ENCODE assay signal across 11 mouse cellular contexts in the genomic region with DNA sequence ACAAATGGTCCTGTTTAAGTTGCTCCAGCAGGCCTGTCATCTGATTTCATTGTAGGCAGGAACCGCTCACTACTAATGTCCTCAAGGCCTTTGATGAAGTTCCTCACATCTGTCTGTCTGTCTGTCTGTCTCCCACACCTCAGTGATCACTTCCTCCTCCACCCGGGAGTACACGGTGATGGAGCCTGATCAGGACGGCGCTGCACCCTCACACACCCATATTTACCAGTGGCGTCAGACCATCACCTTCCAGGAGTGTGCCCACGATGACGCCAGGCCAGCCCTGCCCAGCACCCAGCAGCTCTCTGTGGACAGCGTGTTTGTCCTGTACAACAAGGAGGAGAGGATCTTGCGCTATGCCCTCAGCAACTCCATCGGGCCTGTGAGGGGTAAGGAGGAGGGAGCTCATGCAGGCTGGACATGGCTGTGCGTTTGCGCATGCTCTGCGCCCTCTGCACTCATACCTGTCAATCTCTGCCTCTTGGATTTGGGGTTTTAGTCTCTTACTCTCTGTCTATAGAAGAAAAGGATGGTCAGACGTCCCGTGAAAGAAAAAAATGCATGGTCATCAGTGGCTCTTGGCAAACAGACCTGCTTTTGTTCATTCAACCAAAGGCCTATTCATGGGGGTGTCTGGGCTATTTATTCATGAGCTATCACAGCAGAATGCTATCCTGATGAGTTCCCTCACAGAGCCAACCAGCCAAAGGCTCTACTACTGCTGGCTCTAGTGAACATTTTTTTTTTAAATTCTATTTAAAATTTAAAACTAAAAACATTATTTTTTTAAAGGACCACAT. TPM values are rescaled to one million over a fixed set of nuclear protein-coding genes. Genes with fewer than 3 reads are reported as not detected.
A peak's percentile ranks its signal among the peaks of the same experiment; 100 is the strongest.
DNase-seq lines count a peak whose midpoint lies in the region; ATAC-seq and TF ChIP-seq lines count a peak whose summit lies in the region.
"Had no signal": no experiment of that assay in that cellular context is flagged by ENCODE, and none has a peak within 500 bp of the region (broad histone marks: within the 10 kb centered on the region; RNA-seq: fewer than 3 reads in every experiment).

No protein-coding gene starts in this region.

- POLR2A ChIA-PET in Patski (lab: Charles Lee) = no interaction called here

- no peak overlapping the region for H3K4me3 ChIP-seq in forebrain, embryonic 12.5 days (replicated peaks)
- no peak overlapping the region for H3K4me3 ChIP-seq in forebrain, embryonic 14.5 days (ENCODE audit: low read depth, low read length)
- H3K4me3 ChIP-seq in hindbrain, embryonic 10.5 days = peak overlapping the region; percentile 22; the same call in 1 of the 2 replicates
- no peak overlapping the region for H3K4me3 ChIP-seq in midbrain, embryonic 16.5 days (ENCODE audit: low read depth, low read length)
- no peak overlapping the region for H3K4me3 ChIP-seq in liver, embryonic 11.5 days (ENCODE audit: low read depth, low read length)
- H3K4me3 ChIP-seq in liver, embryonic 12.5 days = no peak overlapping the region
- H3K4me3 ChIP-seq: left cerebral cortex, adult 2 months had no signal

- H3K9ac ChIP-seq in forebrain, embryonic 12.5 days = no peak overlapping the region
- H3K9ac ChIP-seq in forebrain, embryonic 14.5 days (ENCODE audit: low read length) = no peak overlapping the region
- H3K9ac ChIP-seq in midbrain, embryonic 16.5 days (ENCODE audit: low read depth, low read length) = no peak overlapping the region
- no peak overlapping the region for H3K9ac ChIP-seq in liver, embryonic 11.5 days (ENCODE audit: low read depth, low read length)
- H3K9ac ChIP-seq in liver, embryonic 12.5 days = no peak overlapping the region

- no peak overlapping the region for H3K27ac ChIP-seq in forebrain, embryonic 12.5 days
- no peak overlapping the region for H3K27ac ChIP-seq in forebrain, embryonic 14.5 days (ENCODE audit: low read depth, low read length)
- peak overlapping the region; percentile 84 for H3K27ac ChIP-seq in hindbrain, embryonic 10.5 days
- H3K27ac ChIP-seq in midbrain, embryonic 16.5 days (ENCODE audit: low read length) = no peak overlapping the region
- H3K27ac ChIP-seq in liver, embryonic 11.5 days (ENCODE audit: low read depth, low read length) = no peak overlapping the region
- H3K27ac ChIP-seq in liver, embryonic 12.5 days = no peak overlapping the region
- H3K27ac ChIP-seq: left cerebral cortex, adult 2 months had no signal

- H3K27me3 ChIP-seq in forebrain, embryonic 12.5 days = no peaks in the 10 kb centered on the region
- H3K27me3 ChIP-seq in forebrain, embryonic 14.5 days (replicated peaks; ENCODE audit: control insufficient read depth, insufficient read depth, low read length) = no peaks in the 10 kb centered on the region
- H3K27me3 ChIP-seq in Patski = no peaks in the 10 kb centered on the region
- no peaks in the 10 kb centered on the region for H3K27me3 ChIP-seq in hindbrain, embryonic 10.5 days (ENCODE audit: insufficient read depth, poor library complexity, severe bottlenecking)
- no peaks in the 10 kb centered on the region for H3K27me3 ChIP-seq in midbrain, embryonic 16.5 days (ENCODE audit: control insufficient read depth, insufficient read depth, low read depth, low read length)
- no peaks in the 10 kb centered on the region for H3K27me3 ChIP-seq in liver, embryonic 11.5 days (replicated peaks; ENCODE audit: control insufficient read depth, insufficient read depth, low read length)
- H3K27me3 ChIP-seq in liver, embryonic 12.5 days (replicated peaks) = no peaks in the 10 kb centered on the region

- H3K36me3 ChIP-seq in forebrain, embryonic 12.5 days (replicated peaks) = no peaks in the 10 kb centered on the region
- no peaks in the 10 kb centered on the region for H3K36me3 ChIP-seq in forebrain, embryonic 14.5 days (ENCODE audit: control insufficient read depth, insufficient read depth, low read length)
- no peaks in the 10 kb centered on the region for H3K36me3 ChIP-seq in hindbrain, embryonic 10.5 days
- no peaks in the 10 kb centered on the region for H3K36me3 ChIP-seq in midbrain, embryonic 16.5 days (ENCODE audit: control insufficient read depth, insufficient read depth, low read length)
- H3K36me3 ChIP-seq in liver, embryonic 11.5 days (ENCODE audit: control insufficient read depth, insufficient read depth, low read length) = peaks cover 2% of the 10 kb centered on the region; the same call in 1 of the 2 replicates
- peaks cover 13% of the 10 kb centered on the region for H3K36me3 ChIP-seq in liver, embryonic 12.5 days

- no peak overlapping the region for H3K4me2 ChIP-seq in forebrain, embryonic 12.5 days
- no peak overlapping the region for H3K4me2 ChIP-seq in forebrain, embryonic 14.5 days (ENCODE audit: low read length)
- no peak overlapping the region for H3K4me2 ChIP-seq in midbrain, embryonic 16.5 days (ENCODE audit: low read length)
- no peak overlapping the region for H3K4me2 ChIP-seq in liver, embryonic 11.5 days
- no peak overlapping the region for H3K4me2 ChIP-seq in liver, embryonic 12.5 days

- ATAC-seq in forebrain, embryonic 12.5 days (ENCODE audit: low FRiP score) = 0 out of 2 replicates have a peak, but pooled peaks have one; percentile 22
- ATAC-seq in forebrain, embryonic 14.5 days = no peak
- ATAC-seq in Patski = peak; percentile 29
- 0 out of 2 replicates have a peak, but pooled peaks have one; percentile 22 for ATAC-seq in midbrain, embryonic 16.5 days
- no peak for ATAC-seq in liver, embryonic 11.5 days (replicated peaks; ENCODE audit: low FRiP score)
- ATAC-seq in liver, embryonic 12.5 days = no peak

- no peak for DNase-seq in forebrain, embryonic 14.5 days (ENCODE audit: low spot score)
- no peak for DNase-seq in Patski (ENCODE audit: low read depth, low spot score)
- peak; percentile 51 for DNase-seq in hindbrain, embryonic 10.5 days (ENCODE audit: low spot score)
- no peak for DNase-seq in spleen, adult 12 weeks (ENCODE audit: low spot score)
- DNase-seq in liver, embryonic 11.5 days (ENCODE audit: low spot score) = no peak
- DNase-seq: lung, adult 2 months; right cerebral cortex, postnatal 4 days had no signal

- H3K9me3 ChIP-seq in forebrain, embryonic 12.5 days = no peaks in the 10 kb centered on the region
- H3K9me3 ChIP-seq in forebrain, embryonic 14.5 days (replicated peaks; ENCODE audit: control insufficient read depth, low read length) = no peaks in the 10 kb centered on the region
- no peaks in the 10 kb centered on the region for H3K9me3 ChIP-seq in hindbrain, embryonic 10.5 days
- no peaks in the 10 kb centered on the region for H3K9me3 ChIP-seq in midbrain, embryonic 16.5 days (replicated peaks; ENCODE audit: control insufficient read depth, low read length, poor library complexity, severe bottlenecking)
- no peaks in the 10 kb centered on the region for H3K9me3 ChIP-seq in liver, embryonic 11.5 days (ENCODE audit: control insufficient read depth, low read length)
- H3K9me3 ChIP-seq in liver, embryonic 12.5 days (replicated peaks) = no peaks in the 10 kb centered on the region

- CTCF ChIA-PET in Patski (lab: Charles Lee) = interaction anchor here (1.1 kb wide), 1 partner anchor 34 kb away, joined by 4 read pairs; no protein-coding TSS in a partner anchor

- in situ Hi-C loops in Patski (cut with MboI; ENCODE audit: low pct_unique_long_range_greater_than_20kb) = no loop called here

- 78% methylated on average over 16 of the region's 16 CpGs for WGBS in forebrain, embryonic 12.5 days
- 81% methylated on average over 16 of the region's 16 CpGs for WGBS in forebrain, embryonic 14.5 days
- WGBS in hindbrain, embryonic 10.5 days = 65% methylated on average over 16 of the region's 16 CpGs
- WGBS in midbrain, embryonic 16.5 days = 77% methylated on average over 16 of the region's 16 CpGs
- 86% methylated on average over 16 of the region's 16 CpGs for WGBS in liver, embryonic 11.5 days
- 81% methylated on average over 16 of the region's 16 CpGs for WGBS in liver, embryonic 12.5 days (ENCODE audit: insufficient replicate concordance)

- peaks cover 20% of the 10 kb centered on the region for H3K4me1 ChIP-seq in forebrain, embryonic 12.5 days
- H3K4me1 ChIP-seq in forebrain, embryonic 14.5 days (ENCODE audit: control insufficient read depth, insufficient read depth, low read length) = no peaks in the 10 kb centered on the region
- peaks cover 61% of the 10 kb centered on the region for H3K4me1 ChIP-seq in hindbrain, embryonic 10.5 days (replicated peaks)
- 0 out of 2 replicates have a peak, but pooled peaks cover 4% of the 10 kb centered on the region for H3K4me1 ChIP-seq in midbrain, embryonic 16.5 days (ENCODE audit: control insufficient read depth, insufficient read depth, low read length)
- no peaks in the 10 kb centered on the region for H3K4me1 ChIP-seq in liver, embryonic 11.5 days (replicated peaks; ENCODE audit: control insufficient read depth, insufficient read depth, low read length)
- H3K4me1 ChIP-seq in liver, embryonic 12.5 days = no peaks in the 10 kb centered on the region

- no peak for TF ChIP-seq CTCF in Patski (IDR thresholded peaks at IDR 0.05)

RNA-seq across cellular contexts. Expression of a gene that starts 44.7 kb away (rescaled TPM):
- 32.0 and 32.4 TPM in 2 replicates for polyA plus RNA-seq in forebrain, embryonic 12.5 days (2016; fragmentation: Nextera tagmentation; extraction: Ambion mirVana)
- 20.8 and 23.5 TPM in 2 replicates for polyA plus RNA-seq in forebrain, embryonic 14.5 days (2014; fragmentation: Nextera tagmentation; extraction: Ambion mirVana)
- 0.50 TPM for polyA plus RNA-seq in Patski (2021)
- 43.9 and 49.3 TPM in 2 replicates for polyA plus RNA-seq in hindbrain, embryonic 10.5 days (2016; fragmentation: Nextera tagmentation; extraction: Ambion mirVana)
- polyA plus RNA-seq in midbrain, embryonic 16.5 days (2015; fragmentation: Nextera tagmentation; extraction: Ambion mirVana) = 35.7 and 37.8 TPM in 2 replicates
- polyA plus RNA-seq in liver, embryonic 11.5 days (2014; fragmentation: Nextera tagmentation; extraction: Ambion mirVana) = 32.6 and 38.0 TPM in 2 replicates
- polyA plus RNA-seq in liver, embryonic 12.5 days (2016; fragmentation: Nextera tagmentation; extraction: Ambion mirVana) = 19.5 and 22.5 TPM in 2 replicates

Comparison
In these comparisons a context has a peak if more than half of its experiments do, and no peak if none do; other contexts are left out.
1. ATAC-seq: peak in forebrain, embryonic 12.5 days (single experiment), Patski (single experiment) and midbrain, embryonic 16.5 days (single experiment); none in forebrain, embryonic 14.5 days (single experiment), liver, embryonic 11.5 days (single experiment) and liver, embryonic 12.5 days (single experiment).
2. RNA of a gene that starts 44.7 kb away (polyA plus RNA-seq): 43.9 to 49.3 TPM in hindbrain, embryonic 10.5 days, 35.7 to 37.8 TPM in midbrain, embryonic 16.5 days, 32.6 to 38.0 TPM in liver, embryonic 11.5 days, 32.0 to 32.4 TPM in forebrain, embryonic 12.5 days, 20.8 to 23.5 TPM in forebrain, embryonic 14.5 days and 19.5 to 22.5 TPM in liver, embryonic 12.5 days; 0.50 TPM in Patski (single experiment); every median in the first group is over 10 times any median in the second.